Mouse (Mus musculus) lung, embryonic 14.5 days (tissue): ENCODE results near the gene Trappc4. TPM values are rescaled to one million over a fixed set of nuclear protein-coding genes. Genes with fewer than 3 reads are reported as not detected.
A peak's percentile ranks its signal among the peaks of the same experiment; 100 is the strongest.
"Not testable (repeated sequence)": the region's sequence is repeated elsewhere in the genome, so short reads cannot be mapped to it uniquely, and the experiment has no call there.

Experiments
- ATAC-seq: fragments of 200-750 bp; cut with Nextera tagmentation; 2 replicates; pipeline ENCODE4 v1.8.0; 2017; ENCODE audit warnings: mild to moderate bottlenecking, moderate TSS enrichment, moderate library complexity; ENCODE audit not compliant: insufficient read depth
- DNase-seq: peaks from one replicate; pipeline ENCODE4 v3.0.0-alpha.2; 2015
- H3K27ac ChIP-seq: fragments of 300-500 bp; sonication (generic); 2 replicates; pipeline ENCODE4 v1.5.1; 2014; ENCODE audit warnings: low read depth, mild to moderate bottlenecking, moderate library complexity
- H3K27me3 ChIP-seq: fragments of 300-500 bp; sonication (generic); 2 replicates; pipeline ENCODE4 v1.6.1; 2014; ENCODE audit warnings: low read length, control low read depth; ENCODE audit not compliant: insufficient read depth
- H3K36me3 ChIP-seq: fragments of 300-500 bp; sonication (generic); 2 replicates; pipeline ENCODE4 v1.6.1; 2014; ENCODE audit warnings: control low read depth; ENCODE audit not compliant: insufficient read depth
- H3K4me1 ChIP-seq: fragments of 300-500 bp; sonication (generic); 2 replicates; pipeline ENCODE4 v1.6.1; 2014; ENCODE audit warnings: antibody characterized with exemption, control low read depth; ENCODE audit not compliant: insufficient read depth
- H3K4me2 ChIP-seq: fragments of 300-500 bp; sonication (generic); 2 replicates; pipeline ENCODE4 v1.6.1; 2014; ENCODE audit warnings: mild to moderate bottlenecking
- H3K4me3 ChIP-seq: fragments of 300-500 bp; sonication (generic); 2 replicates; pipeline ENCODE4 v1.5.1; 2014; ENCODE audit warnings: low read depth, low read length
- H3K9ac ChIP-seq: fragments of 300-500 bp; sonication (generic); 2 replicates; pipeline ENCODE4 v1.6.1; 2014
- H3K9me3 ChIP-seq: fragments of 300-500 bp; sonication (generic); 2 replicates; pipeline ENCODE4 v1.6.1; 2016; ENCODE audit warnings: low read depth, low read length, control low read depth
- CTCF ChIP-seq: IDR thresholded peaks from 2 replicates; pipeline ENCODE4 v1.5.1; 2016; ENCODE audit warnings: antibody characterized with exemption, low read depth
- WGBS: fragments of 180-500 bp; shearing (Covaris S2); extraction: QIAGEN DNeasy Blood & Tissue Kit; methylation state at CpG from one replicate; pipeline ENCODE4 v1.1.7; 2014; 5-methylcytosine and 5-hydroxymethylcytosine counted together
- polyA plus RNA-seq: library from polyadenylated mRNA; unstranded; fragments of >200 nt; fragmentation: Nextera tagmentation; extraction: Ambion mirVana; gene quantifications from 2 replicates; pipeline ENCODE4 v1.2.1, GENCODE M21; 2014

The Trappc4 gene
- polyA plus RNA-seq, 1 experiment from 2014 or later: 121 TPM

DNA sequence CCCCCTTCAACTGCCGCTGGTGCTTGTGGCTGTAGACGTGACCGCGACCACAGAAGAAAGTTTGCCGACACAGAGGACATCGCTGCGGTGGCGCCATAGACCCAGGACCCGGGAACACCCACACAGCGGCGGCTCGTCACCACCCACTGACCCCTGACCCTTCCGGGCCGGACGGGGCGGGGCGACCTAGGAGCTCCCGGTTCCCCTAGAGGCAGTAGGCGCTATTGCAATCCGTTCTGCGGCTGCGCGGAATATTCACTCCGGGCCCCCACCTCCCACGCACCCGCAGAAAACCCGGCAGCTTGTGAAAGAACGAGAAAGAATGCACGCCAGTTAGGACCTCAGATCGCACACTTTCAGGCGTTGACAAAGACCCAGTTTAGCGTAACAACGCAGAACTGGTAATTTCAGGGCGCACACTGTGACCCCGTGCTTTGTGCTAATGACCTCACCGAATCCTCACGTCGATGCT, 10.5 kb upstream of the Trappc4 start:
- no peaks in the 10 kb centered on the region for H3K27me3 ChIP-seq
- H3K9ac ChIP-seq: peak overlapping the region; percentile 77
- ATAC-seq (peak; percentile 88), DNase-seq (peak; percentile 98)
- peak; percentile 82 for TF ChIP-seq CTCF
- H3K4me3 ChIP-seq: peak overlapping the region; percentile 79
- peaks cover 7% of the 10 kb centered on the region; the same call in 1 of the 2 replicates for H3K4me1 ChIP-seq
- no peaks in the 10 kb centered on the region for H3K9me3 ChIP-seq
- under 1% methylated on average over 38 of the region's 38 CpGs for WGBS
- H3K4me2 ChIP-seq: peak overlapping the region; percentile 93
- peak overlapping the region; percentile 73; the same call in 1 of the 2 replicates for H3K27ac ChIP-seq
- H3K36me3 ChIP-seq: peaks cover 19% of the 10 kb centered on the region

DNA sequence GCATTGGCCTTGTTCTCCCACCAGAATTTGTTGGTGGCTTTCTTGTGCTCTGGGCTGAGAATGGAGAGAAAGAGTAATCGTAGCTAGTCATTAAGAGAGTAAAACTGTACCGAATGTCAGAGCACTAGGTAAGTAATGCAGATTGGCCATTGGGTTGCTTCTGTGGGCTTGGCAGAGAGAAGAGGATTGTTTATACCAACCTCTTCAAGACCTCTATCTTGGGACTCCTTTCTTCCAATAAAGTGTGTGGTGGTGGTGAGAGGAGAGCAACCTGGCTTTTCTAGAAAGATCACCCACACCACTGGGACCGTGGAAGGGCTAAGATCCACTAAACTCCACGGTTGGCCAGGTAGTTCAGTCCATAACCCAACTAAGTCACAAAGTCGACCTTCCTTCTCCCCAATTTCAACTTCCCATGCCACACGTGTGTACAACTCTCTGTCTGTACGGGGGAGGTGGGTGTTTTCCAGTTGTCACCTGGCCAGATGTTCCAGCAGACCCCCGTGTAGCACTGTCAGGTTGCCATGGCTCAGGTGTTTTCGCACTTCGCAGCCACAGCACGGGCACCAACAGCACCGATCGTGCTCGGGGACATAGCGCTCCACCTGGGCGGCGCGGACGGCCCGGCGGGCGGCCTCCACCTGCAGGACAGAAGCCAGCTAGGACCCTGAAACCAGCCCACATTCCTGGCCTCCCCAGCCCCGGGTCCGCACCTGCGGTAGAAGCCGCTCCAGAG, 9.9 kb upstream of the Trappc4 start:
- Histone ChIP-seq H3K9ac (peak overlapping the region; percentile 77), H3K36me3 (peaks cover 24% of the 10 kb centered on the region), H3K4me3 (peak overlapping the region; percentile 79), H3K4me1 (peaks cover 7% of the 10 kb centered on the region; the same call in 1 of the 2 replicates), H3K27ac (peak overlapping the region; percentile 73; the same call in 1 of the 2 replicates), H3K4me2 (peak overlapping the region; percentile 93), H3K27me3 (no peaks in the 10 kb centered on the region), H3K9me3 (no peaks in the 10 kb centered on the region)
- DNase-seq (no peak), ATAC-seq (peak; percentile 67; the same call in 1 of the 2 replicates)
- WGBS: 7% methylated on average over 26 of the region's 26 CpGs
- no peak for TF ChIP-seq CTCF

DNA sequence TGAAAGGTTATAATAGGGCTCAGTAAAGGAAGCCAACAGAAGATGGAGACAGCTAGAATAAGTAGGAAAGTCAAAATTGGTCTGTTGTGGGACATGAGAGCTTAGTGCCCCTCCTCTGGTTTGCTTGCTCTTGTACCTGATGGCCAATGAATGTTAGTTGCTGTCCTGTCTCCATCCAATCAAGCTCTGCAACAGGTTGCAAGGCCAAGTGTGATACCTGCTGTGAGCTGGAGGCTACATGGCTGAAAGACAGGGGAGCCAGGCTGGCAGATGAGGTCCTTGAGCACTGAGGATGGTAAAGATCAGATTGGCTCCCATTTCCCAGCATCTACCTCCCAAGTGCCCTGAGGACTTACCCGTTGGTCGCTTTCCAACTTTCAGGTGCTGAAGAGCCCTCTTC, 5.4 kb upstream of the Trappc4 start:
- H3K9ac ChIP-seq: no peak overlapping the region
- no peak for TF ChIP-seq CTCF
- H3K9me3 ChIP-seq: no peaks in the 10 kb centered on the region
- H3K27ac ChIP-seq: no peak overlapping the region
- no peaks in the 10 kb centered on the region for H3K27me3 ChIP-seq
- H3K4me3 ChIP-seq: no peak overlapping the region
- no peak for ATAC-seq
- no peak for DNase-seq
- H3K4me2 ChIP-seq: no peak overlapping the region
- peaks cover 62% of the 10 kb centered on the region for H3K36me3 ChIP-seq
- peaks cover 4% of the 10 kb centered on the region; the same call in 1 of the 2 replicates for H3K4me1 ChIP-seq
- WGBS: 68% methylated on average over 2 of the region's 2 CpGs

DNA sequence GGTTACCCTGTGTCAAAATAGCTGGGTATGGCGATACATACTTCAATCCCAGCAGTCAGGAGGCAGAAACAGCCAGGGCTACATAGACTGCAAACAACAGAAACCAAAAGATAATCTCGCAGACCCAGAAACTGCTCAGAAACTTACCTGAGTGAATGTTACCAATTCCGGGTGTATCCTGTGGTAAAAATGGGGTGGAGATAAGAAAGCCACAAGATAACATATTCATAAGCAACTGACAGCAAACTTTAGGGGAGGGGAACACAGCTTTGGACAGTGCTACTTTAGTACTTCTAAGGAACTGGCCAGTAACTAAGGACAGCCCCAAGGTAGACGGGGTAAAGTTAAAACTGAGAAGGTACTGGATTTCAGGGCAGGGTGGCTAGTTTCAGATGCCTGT, 4.9 kb upstream of the Trappc4 start:
- WGBS: 70% methylated on average over 4 of the region's 4 CpGs
- no peaks in the 10 kb centered on the region for H3K27me3 ChIP-seq
- H3K36me3 ChIP-seq: peaks cover 62% of the 10 kb centered on the region
- no peak overlapping the region for H3K4me2 ChIP-seq
- DNase-seq (no peak), ATAC-seq (no peak)
- no peak overlapping the region for H3K4me3 ChIP-seq
- peaks cover 4% of the 10 kb centered on the region; the same call in 1 of the 2 replicates for H3K4me1 ChIP-seq
- TF ChIP-seq CTCF: no peak
- H3K9me3 ChIP-seq: no peaks in the 10 kb centered on the region
- H3K27ac ChIP-seq: no peak overlapping the region
- H3K9ac ChIP-seq: no peak overlapping the region

DNA sequence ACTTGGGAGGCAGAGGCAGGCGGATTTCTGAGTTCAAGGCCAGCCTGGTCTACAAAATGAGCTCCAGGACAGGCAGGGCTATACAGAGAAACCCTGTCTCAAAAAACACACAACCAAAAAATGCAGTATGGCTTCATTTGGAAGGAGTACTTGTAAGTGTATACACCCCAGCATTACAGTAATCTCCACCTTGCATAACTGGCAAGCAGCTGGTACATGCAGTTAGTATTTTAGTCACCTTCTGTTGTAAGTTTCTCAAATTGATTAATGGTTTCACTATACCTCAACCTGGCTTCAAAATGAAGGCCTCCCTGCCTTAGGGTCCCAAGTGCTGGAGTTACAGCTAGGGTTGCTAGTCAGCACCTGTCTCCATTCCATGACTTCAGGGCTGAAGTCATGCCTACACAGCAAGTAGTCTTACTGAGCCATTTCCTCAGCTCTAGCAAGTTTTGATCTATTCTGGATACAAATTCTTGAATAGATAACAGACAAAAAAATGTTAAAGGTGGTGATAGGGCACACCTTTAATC, 4.3 kb upstream of the Trappc4 start:
- H3K4me3 ChIP-seq: no peak overlapping the region
- WGBS: 76% methylated on average over 1 of the region's 1 CpGs
- H3K27me3 ChIP-seq: no peaks in the 10 kb centered on the region
- H3K36me3 ChIP-seq: peaks cover 62% of the 10 kb centered on the region
- H3K27ac ChIP-seq: no peak overlapping the region
- H3K9ac ChIP-seq: no peak overlapping the region
- no peaks in the 10 kb centered on the region for H3K9me3 ChIP-seq
- no peak for TF ChIP-seq CTCF
- no peaks in the 10 kb centered on the region for H3K4me1 ChIP-seq
- H3K4me2 ChIP-seq: no peak overlapping the region
- ATAC-seq: no peak
- no peak for DNase-seq

DNA sequence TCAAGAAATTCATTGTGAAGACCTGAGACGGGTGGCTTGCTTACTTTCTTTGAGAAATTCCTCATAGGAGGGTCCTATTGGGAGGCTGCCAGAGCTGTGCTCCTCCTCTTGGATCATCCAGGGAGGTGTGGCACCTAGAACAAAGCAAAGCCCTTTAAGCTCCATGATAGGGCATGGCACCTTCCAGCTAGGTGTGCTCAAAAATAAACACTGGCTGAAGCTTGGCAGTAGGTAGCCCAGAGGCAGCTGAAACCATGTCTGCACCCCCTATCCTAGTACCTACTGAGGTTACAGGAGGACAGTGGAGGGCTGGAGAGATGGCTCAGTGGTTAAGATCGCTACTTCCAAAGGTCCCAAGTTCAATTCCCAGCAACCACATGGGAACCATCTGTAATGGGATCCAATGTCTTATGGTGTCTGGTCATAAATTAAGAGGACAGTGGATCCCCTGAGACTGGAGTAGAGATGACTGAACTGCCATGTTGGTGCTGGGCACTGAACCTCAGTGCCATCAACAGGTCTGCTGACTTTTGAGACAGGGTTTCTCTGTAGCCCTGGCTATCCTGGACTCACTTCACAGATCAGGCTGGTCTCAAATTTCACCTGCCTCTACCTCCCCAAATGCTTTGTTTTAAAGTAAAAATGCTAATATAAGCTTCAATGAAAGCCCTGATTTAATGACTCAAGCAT, 3.4 kb upstream of the Trappc4 start:
- DNase-seq (no peak), ATAC-seq (no peak)
- no peak for TF ChIP-seq CTCF
- H3K9ac ChIP-seq: no peak overlapping the region
- H3K4me3 ChIP-seq: no peak overlapping the region
- H3K4me1 ChIP-seq: no peaks in the 10 kb centered on the region
- no peaks in the 10 kb centered on the region for H3K9me3 ChIP-seq
- no peak overlapping the region for H3K4me2 ChIP-seq
- no peaks in the 10 kb centered on the region for H3K27me3 ChIP-seq
- H3K27ac ChIP-seq: no peak overlapping the region
- 79% methylated on average over 2 of the region's 2 CpGs for WGBS
- peaks cover 62% of the 10 kb centered on the region for H3K36me3 ChIP-seq

DNA sequence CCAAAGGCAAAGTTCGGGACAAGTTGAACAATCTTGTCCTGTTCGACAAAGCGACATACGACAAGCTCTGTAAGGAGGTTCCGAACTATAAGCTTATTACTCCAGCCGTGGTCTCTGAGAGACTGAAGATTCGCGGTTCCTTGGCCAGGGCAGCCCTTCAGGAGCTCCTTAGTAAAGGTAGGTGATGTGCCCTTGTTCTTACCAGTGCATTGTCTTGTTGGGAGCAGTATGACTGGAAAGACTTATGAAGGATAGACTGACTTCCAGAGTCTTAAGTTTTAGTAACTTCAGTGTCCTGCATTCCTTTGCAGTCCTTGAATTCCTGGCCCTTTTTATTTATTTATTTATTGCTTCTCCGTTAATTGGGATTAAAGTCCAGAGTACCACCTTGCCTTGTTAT, 1.3 kb upstream of the Trappc4 start:
- peak overlapping the region; percentile 91; the same call in 1 of the 2 replicates for H3K9ac ChIP-seq
- ATAC-seq, H3K4me1 ChIP-seq, DNase-seq, H3K27ac ChIP-seq, H3K27me3 ChIP-seq, H3K9me3 ChIP-seq: not testable (repeated sequence)
- peak overlapping the region; percentile 84 for H3K4me3 ChIP-seq
- peaks cover 70% of the 10 kb centered on the region for H3K36me3 ChIP-seq
- peak overlapping the region; percentile 82 for H3K4me2 ChIP-seq
- WGBS: 78% methylated on average over 9 of the region's 9 CpGs
